Mouse (Mus musculus): Measurements from ENCODE around the gene Mmp24.

Mmp24 gene

GRCm38 (mm10) chr2:155860102-155860501, 85.0 kb downstream of the Mmp24 start:
- in situ Hi-C loops (cut with MboI, MseI), result loop anchor here (10.0 kb wide), 1 partner anchor 1155 kb away; no protein-coding TSS in a partner anchor

- in situ Hi-C loops (cut with MboI, MseI), result loop anchor here (10.0 kb wide), 1 partner anchor 1157 kb away; no protein-coding TSS in a partner anchor
Measured at GRCm38 (mm10) chr2:155861581-155861980, 86.4 kb downstream of the Mmp24 start.

GRCm38 (mm10) chr2:155862573-155863300, 87.6 kb downstream of the Mmp24 start:
- in situ Hi-C loops (cut with MboI, MseI), result loop anchor here (10.0 kb wide), 1 partner anchor 1158 kb away; no protein-coding TSS in a partner anchor

- in situ Hi-C loops (cut with MboI, MseI), result loop anchor here (10.0 kb wide), 1 partner anchor 1159 kb away; no protein-coding TSS in a partner anchor
Measured at GRCm38 (mm10) chr2:155863301-155863867, 88.2 kb downstream of the Mmp24 start.
